Comparison of ENCODE assay signal across 9 mouse cellular contexts in the genomic region with DNA sequence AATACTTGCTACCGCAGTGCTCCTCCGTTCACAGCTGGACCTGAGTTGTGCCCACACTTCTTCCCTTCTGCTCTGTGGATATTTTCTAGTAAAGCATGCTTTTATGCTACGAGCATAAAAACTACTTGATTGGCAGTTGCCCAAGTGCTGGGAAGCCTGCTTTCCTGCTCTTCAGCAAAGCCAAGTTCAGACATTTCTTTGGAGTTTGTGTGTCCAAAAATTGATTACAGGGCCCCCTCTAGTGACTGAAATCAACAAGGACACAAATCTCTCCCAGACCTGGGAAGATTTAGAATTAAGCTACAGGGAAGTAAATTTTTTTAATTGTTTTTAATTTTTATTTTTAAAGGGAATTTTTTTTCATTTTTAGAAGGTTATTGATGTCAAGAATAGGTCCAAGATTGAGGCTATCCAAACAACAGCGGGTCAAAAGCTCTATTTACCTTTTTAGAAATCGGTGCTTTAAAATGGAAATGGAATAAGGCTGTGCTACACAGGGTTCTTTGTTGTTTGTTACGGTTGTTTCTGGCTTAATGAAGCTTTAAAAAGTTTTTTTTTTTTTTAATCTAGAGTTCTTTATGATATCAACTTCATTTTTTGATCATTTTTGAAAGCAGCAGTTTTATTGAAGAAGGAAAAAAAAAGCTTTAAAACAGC. TPM values are rescaled to one million over a fixed set of nuclear protein-coding genes. Genes with fewer than 3 reads are reported as not detected.
DNase-seq lines count a peak whose midpoint lies in the region; ATAC-seq and TF ChIP-seq lines count a peak whose summit lies in the region.
"Had no signal": no experiment of that assay in that cellular context is flagged by ENCODE, and none has a peak within 500 bp of the region (broad histone marks: within the 10 kb centered on the region; RNA-seq: fewer than 3 reads in every experiment).

No protein-coding gene starts in this region.

- H3K4me1 ChIP-seq in liver, embryonic 14.5 days (replicated peaks; ENCODE audit: control insufficient read depth in 2 of 2, insufficient read depth in 2 of 2, low read length in 1 of 2) = peaks cover 0 to 8% of the 10 kb centered on the region in 2 experiments; a peak in 3 of 4 replicates

- peak; percentile 46; the same call in 1 of the 2 replicates for TF ChIP-seq CTCF in brain, embryonic 14.5 days (IDR thresholded peaks at IDR 0.05; ENCODE audit: borderline replicate concordance, extremely low read depth, insufficient read depth, insufficient read length)
- peak; percentile 83 for TF ChIP-seq CTCF in gastrocnemius, adult 2 months (IDR thresholded peaks at IDR 0.05)
- TF ChIP-seq CTCF in liver, embryonic 14.5 days (IDR thresholded peaks at IDR 0.05; ENCODE audit: low read depth) = peak; percentile 50

- no peak for TF ChIP-seq EP300 in liver, embryonic 14.5 days (IDR thresholded peaks at IDR 0.05; ENCODE audit: low read depth)

- ATAC-seq in liver, embryonic 14.5 days (ENCODE audit: insufficient read depth) = no peak

- H3K27me3 ChIP-seq in liver, embryonic 14.5 days (ENCODE audit: control insufficient read depth, insufficient read depth, low read length) = no peaks in the 10 kb centered on the region

- peaks cover 18% of the 10 kb centered on the region for H3K36me3 ChIP-seq in liver, embryonic 14.5 days (replicated peaks; ENCODE audit: control insufficient read depth, insufficient read depth, low read depth)

- no peak overlapping the region for H3K4me2 ChIP-seq in liver, embryonic 14.5 days (ENCODE audit: low read depth)

- H3K4me3 ChIP-seq in gastrocnemius, adult 2 months = peak overlapping the region; percentile 23
- H3K4me3 ChIP-seq in liver, embryonic 14.5 days (ENCODE audit: insufficient read depth in 1 of 2, low read depth in 2 of 2, low read length in 2 of 2) = no peak overlapping the region
- H3K4me3 ChIP-seq: erythroblast, embryonic 14.5 days had no signal

- no peak for TF ChIP-seq POLR2A in brain, embryonic 14.5 days (IDR thresholded peaks at IDR 0.05; ENCODE audit: borderline replicate concordance, extremely low read depth, insufficient read depth, insufficient read length, poor library complexity, severe bottlenecking)

- no peak overlapping the region for H3K9ac ChIP-seq in liver, embryonic 14.5 days (replicated peaks)

- peak overlapping the region; percentile 24; the same call in 1 of the 2 replicates for H3K27ac ChIP-seq in gastrocnemius, adult 2 months
- no peak overlapping the region for H3K27ac ChIP-seq in liver, embryonic 14.5 days

- intact Hi-C loops in gastrocnemius, adult 2 months (cut with DNase I) = loop anchor here (1.0 to 10.0 kb wide), 6 partner anchors 86 to 1296 kb away; a partner anchor contains a TSS

- no peaks in the 10 kb centered on the region for H3K9me3 ChIP-seq in liver, embryonic 14.5 days (ENCODE audit: control insufficient read depth, low read length)

- DNase-seq in thymus, postnatal 14 days = peak; percentile 35
- DNase-seq in thymus, adult 18-20 months = no peak
- peak; percentile 91 for DNase-seq in brain, embryonic 14.5 days (ENCODE audit: low read depth)
- peak; percentile 56 for DNase-seq in gastrocnemius, adult 2 months
- peak; percentile 52 for DNase-seq in kidney, adult 11 months
- peak; percentile 24 to 38 (median 28) for DNase-seq in liver, embryonic 14.5 days (ENCODE audit: low read depth in 3 of 3, low spot score in 3 of 3)
- peak; percentile 15 for DNase-seq in retina, adult 2 months (ENCODE audit: low read depth, low spot score)
- no peak for DNase-seq in urinary bladder, adult 2 months (ENCODE audit: low spot score)

- WGBS in liver, embryonic 14.5 days (ENCODE audit: insufficient replicate concordance) = 68% methylated on average over 6 of the region's 6 CpGs

RNA-seq across cellular contexts. Expression of a gene that starts 29.3 kb away (rescaled TPM):
- polyA plus RNA-seq in brain, embryonic 14.5 days (2012; rRNA removed) = 53.5 and 59.4 TPM in 2 replicates
- 10 to 100 TPM; 40.2 to 44.9 TPM for total RNA-seq in gastrocnemius, adult 2 months (2021)
- 36.3 and 46.0 TPM in 2 replicates for polyA plus RNA-seq in liver, embryonic 14.5 days (2012; rRNA removed)
- 41.6 and 43.3 TPM in 2 replicates for polyA plus RNA-seq in liver, embryonic 14.5 days (2014; fragmentation: Nextera tagmentation; extraction: Ambion mirVana)
- 72.0 and 74.3 TPM in 2 replicates for polyA plus RNA-seq in urinary bladder, adult 2 months (2012; rRNA removed)

Comparison
In these comparisons a context has a peak if more than half of its experiments do, and no peak if none do; other contexts are left out.
1. DNase-seq: peak in thymus, postnatal 14 days (single experiment), brain, embryonic 14.5 days (single experiment), gastrocnemius, adult 2 months (single experiment), kidney, adult 11 months (single experiment), liver, embryonic 14.5 days (3 of 3) and retina, adult 2 months (single experiment); none in thymus, adult 18-20 months (0 of 2) and urinary bladder, adult 2 months (single experiment).
2. Peak in every context shown above with its lines, with median percentiles within 50 percentile points of each other: CTCF ChIP-seq.